Mouse (Mus musculus) embryonic facial prominence, embryonic 15.5 days (tissue): Measurements from ENCODE around the gene Zmiz1. TPM values are rescaled to one million over a fixed set of nuclear protein-coding genes. Genes with fewer than 3 reads are reported as not detected.

Experiments used
- ATAC-seq: fragments of 200-750 bp; cut with Nextera tagmentation; 2 replicates; pipeline ENCODE4 v1.8.0; 2017; ENCODE audit warnings: low read depth, moderate TSS enrichment; ENCODE audit not compliant: insufficient number of reproducible peaks, low FRiP score, low TSS enrichment
- H3K27ac ChIP-seq: fragments of 300-500 bp; sonication (generic); replicated peaks from 2 replicates; pipeline ENCODE4 v1.5.1; 2015; ENCODE audit warnings: mild to moderate bottlenecking, inconsistent platforms
- H3K27me3 ChIP-seq: fragments of 300-500 bp; sonication (generic); 2 replicates; pipeline ENCODE4 v1.6.1; 2015; ENCODE audit warnings: inconsistent platforms
- H3K36me3 ChIP-seq: fragments of 300-500 bp; sonication (generic); 2 replicates; pipeline ENCODE4 v1.6.1; 2015; ENCODE audit warnings: mild to moderate bottlenecking, inconsistent platforms
- H3K4me1 ChIP-seq: fragments of 300-500 bp; sonication (generic); 2 replicates; pipeline ENCODE4 v1.6.1; 2015; ENCODE audit warnings: inconsistent platforms
- H3K4me2 ChIP-seq: fragments of 300-500 bp; sonication (generic); replicated peaks from 2 replicates; pipeline ENCODE4 v1.6.1; 2015; ENCODE audit warnings: mild to moderate bottlenecking, inconsistent platforms
- H3K4me3 ChIP-seq: fragments of 300-500 bp; sonication (generic); replicated peaks from 2 replicates; pipeline ENCODE4 v1.5.1; 2015; ENCODE audit warnings: mild to moderate bottlenecking, inconsistent platforms
- H3K9ac ChIP-seq: fragments of 300-500 bp; sonication (generic); 2 replicates; pipeline ENCODE4 v1.6.1; 2015; ENCODE audit warnings: inconsistent platforms
- H3K9me3 ChIP-seq: fragments of 300-500 bp; sonication (generic); replicated peaks from 2 replicates; pipeline ENCODE4 v1.6.1; 2016; ENCODE audit warnings: inconsistent platforms
- WGBS: fragments of 180-500 bp; shearing (Covaris S2); methylation state at CpG from one replicate; pipeline ENCODE4 v1.1.7; 2015; 5-methylcytosine and 5-hydroxymethylcytosine counted together
- polyA plus RNA-seq: library from polyadenylated mRNA; unstranded; fragments of >200 nt; fragmentation: Nextera tagmentation; extraction: Ambion mirVana; gene quantifications from 2 replicates; pipeline ENCODE4 v1.2.1, GENCODE M21; 2015

Zmiz1 gene
- polyA plus RNA-seq, 1 experiment from 2014 or later = 40.1 TPM

DNA sequence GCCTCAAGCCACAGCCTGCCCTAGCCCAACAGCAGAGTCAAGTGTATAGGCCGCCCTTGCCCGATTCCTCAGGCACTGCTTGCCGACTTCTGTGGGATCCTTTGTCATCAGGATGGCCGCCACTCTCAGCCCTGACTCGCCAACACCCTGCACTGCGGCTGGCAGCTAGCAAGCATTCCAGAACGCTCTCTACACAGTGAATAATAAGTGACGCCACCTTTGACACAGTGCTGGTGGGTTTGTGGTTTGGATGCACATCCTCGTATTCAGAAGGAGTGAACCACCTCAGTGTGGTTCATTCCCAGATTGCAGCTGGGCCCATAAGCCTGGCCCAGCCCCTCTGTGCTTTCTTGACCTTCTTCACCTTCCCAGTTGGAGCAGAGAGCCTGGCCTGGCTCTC lies 17.1 kb downstream of the Zmiz1 start:
- ATAC-seq = no peak
- H3K4me2 ChIP-seq = no peak overlapping the region
- peaks cover 97% of the 10 kb centered on the region for H3K4me1 ChIP-seq
- no peaks in the 10 kb centered on the region for H3K36me3 ChIP-seq
- H3K27ac ChIP-seq = peak overlapping the region; percentile 73
- H3K27me3 ChIP-seq = no peaks in the 10 kb centered on the region
- H3K4me3 ChIP-seq = no peak overlapping the region
- no peak overlapping the region for H3K9ac ChIP-seq
- WGBS = 58% methylated on average over 9 of the region's 9 CpGs
- no peaks in the 10 kb centered on the region for H3K9me3 ChIP-seq

DNA sequence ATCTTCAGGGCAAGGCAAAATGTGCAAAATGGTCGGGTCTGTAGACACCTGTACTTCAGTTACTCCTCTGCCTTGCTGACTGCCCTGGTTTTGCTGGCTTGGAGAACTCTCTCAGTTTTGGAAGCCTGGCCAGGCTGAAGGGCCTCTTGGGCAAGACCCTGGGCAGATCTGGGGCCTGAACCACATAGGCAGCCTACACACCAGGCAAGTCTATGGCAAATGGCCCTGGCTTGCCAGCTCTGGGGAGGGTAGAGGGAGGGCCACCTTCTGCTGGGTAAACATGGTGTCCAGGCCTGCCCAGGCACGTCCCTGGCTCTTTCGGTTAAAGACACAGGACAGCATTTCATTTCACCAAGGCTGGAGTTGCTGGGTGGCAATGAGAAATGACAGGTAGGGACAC lies 17.5 kb downstream of the Zmiz1 start:
- Histone ChIP-seq H3K4me1 (peaks cover 97% of the 10 kb centered on the region), H3K27me3 (no peaks in the 10 kb centered on the region), H3K9ac (no peak overlapping the region), H3K27ac (peak overlapping the region; percentile 73), H3K9me3 (no peaks in the 10 kb centered on the region), H3K4me3 (no peak overlapping the region), H3K4me2 (no peak overlapping the region), H3K36me3 (no peaks in the 10 kb centered on the region)
- no peak for ATAC-seq
- 59% methylated on average over 3 of the region's 3 CpGs for WGBS

DNA sequence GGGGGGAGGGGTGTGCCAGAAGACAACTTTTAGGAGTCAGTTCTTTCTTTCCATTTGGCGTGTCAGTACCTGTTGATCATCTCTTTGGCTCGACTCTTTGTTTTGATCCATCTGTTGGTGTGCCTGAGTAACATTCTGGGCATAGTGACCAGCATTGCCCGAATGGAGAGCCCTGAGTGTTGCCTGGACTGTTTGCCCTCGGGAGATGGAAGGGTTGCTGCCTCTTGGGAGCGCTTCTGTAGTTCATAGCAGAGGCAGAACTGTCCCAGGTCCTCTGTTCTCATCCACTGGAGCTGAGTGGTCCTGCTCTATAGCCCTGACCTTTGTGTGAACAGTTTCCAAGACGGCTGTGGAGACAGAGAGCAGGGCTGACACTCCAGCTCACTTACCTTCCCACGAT lies 18.3 kb downstream of the Zmiz1 start:
- H3K36me3 ChIP-seq = no peaks in the 10 kb centered on the region
- H3K27me3 ChIP-seq = no peaks in the 10 kb centered on the region
- H3K9ac ChIP-seq = no peak overlapping the region
- WGBS = 60% methylated on average over 7 of the region's 7 CpGs
- no peak overlapping the region for H3K4me3 ChIP-seq
- no peaks in the 10 kb centered on the region for H3K9me3 ChIP-seq
- peaks cover 99% of the 10 kb centered on the region for H3K4me1 ChIP-seq
- ATAC-seq = no peak
- H3K4me2 ChIP-seq = no peak overlapping the region
- peak overlapping the region; percentile 73; the same call in 1 of the 2 replicates for H3K27ac ChIP-seq

DNA sequence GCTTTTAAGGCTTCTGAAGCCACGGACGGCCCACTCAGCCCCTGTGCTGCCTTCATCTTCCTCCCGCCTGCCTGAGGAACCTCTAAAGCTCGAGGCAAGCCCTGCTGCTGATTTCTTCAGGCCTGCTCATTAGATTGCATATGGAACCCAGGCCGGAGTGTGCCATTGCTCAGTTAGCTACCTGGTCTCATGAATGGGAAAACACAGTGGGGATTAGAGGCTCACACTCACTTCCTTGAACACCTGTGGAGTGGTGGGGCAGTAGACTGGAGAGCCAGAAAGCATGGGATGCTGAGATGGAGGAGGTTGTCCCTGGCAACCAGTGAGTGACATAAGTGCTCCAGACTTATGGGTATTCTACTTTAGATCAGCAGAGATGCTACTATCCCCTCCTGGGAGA lies 19.3 kb downstream of the Zmiz1 start:
- Histone ChIP-seq H3K9ac (no peak overlapping the region), H3K9me3 (no peaks in the 10 kb centered on the region), H3K4me3 (no peak overlapping the region), H3K4me1 (peaks cover 94% of the 10 kb centered on the region), H3K36me3 (no peaks in the 10 kb centered on the region), H3K27ac (no peak overlapping the region), H3K27me3 (no peaks in the 10 kb centered on the region), H3K4me2 (no peak overlapping the region)
- ATAC-seq = no peak
- WGBS = 48% methylated on average over 5 of the region's 5 CpGs

DNA sequence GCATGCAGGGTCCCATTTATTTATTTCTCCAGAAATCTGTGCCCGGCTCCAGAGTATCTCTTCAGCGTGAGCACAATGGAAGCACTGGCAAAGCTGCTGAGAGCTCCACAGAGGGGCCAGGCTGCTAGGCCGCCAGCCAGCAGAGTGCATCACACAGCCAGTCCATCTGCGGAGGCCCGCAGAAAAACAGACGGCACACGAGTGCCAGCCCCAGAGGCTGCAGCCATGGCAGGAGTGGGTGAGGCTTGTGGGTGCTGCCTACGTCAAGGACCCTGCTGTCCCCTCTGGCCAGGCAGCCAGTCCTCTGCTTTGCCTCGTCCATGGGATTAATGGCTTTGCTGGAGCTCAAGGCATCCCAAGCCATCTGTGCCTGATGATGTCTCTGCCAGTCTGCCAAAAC lies 19.8 kb downstream of the Zmiz1 start:
- no peak overlapping the region for H3K27ac ChIP-seq
- H3K9ac ChIP-seq = no peak overlapping the region
- H3K4me2 ChIP-seq = no peak overlapping the region
- no peak overlapping the region for H3K4me3 ChIP-seq
- H3K36me3 ChIP-seq = no peaks in the 10 kb centered on the region
- no peaks in the 10 kb centered on the region for H3K9me3 ChIP-seq
- peaks cover 94% of the 10 kb centered on the region for H3K4me1 ChIP-seq
- no peak for ATAC-seq
- WGBS = 70% methylated on average over 9 of the region's 9 CpGs
- H3K27me3 ChIP-seq = no peaks in the 10 kb centered on the region

DNA sequence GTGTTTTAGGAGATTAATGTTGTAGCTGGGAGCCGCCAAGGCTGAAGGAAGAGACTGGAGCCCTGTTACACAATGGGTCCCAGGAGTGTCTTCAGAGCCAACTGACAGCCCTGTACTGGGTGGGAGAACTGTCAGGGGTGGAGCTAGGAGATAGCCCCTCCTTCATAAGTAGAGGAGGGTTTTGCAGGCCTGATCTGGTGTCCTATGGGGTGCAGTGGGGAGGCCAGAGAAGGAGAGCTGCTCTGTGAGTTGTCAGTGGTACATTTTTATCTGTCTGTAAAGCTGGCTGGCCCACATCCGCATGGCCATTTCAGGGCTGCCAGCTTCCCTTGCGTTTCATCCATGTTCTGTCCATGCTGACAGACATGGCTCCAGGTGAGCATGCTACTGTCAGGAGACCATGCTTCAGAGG lies 20.9 kb downstream of the Zmiz1 start:
- Histone ChIP-seq H3K9ac (no peak overlapping the region), H3K36me3 (no peaks in the 10 kb centered on the region), H3K4me1 (peaks cover 86% of the 10 kb centered on the region), H3K27ac (no peak overlapping the region), H3K27me3 (no peaks in the 10 kb centered on the region), H3K9me3 (no peaks in the 10 kb centered on the region), H3K4me2 (no peak overlapping the region), H3K4me3 (no peak overlapping the region)
- no peak for ATAC-seq
- 78% methylated on average over 3 of the region's 3 CpGs for WGBS

DNA sequence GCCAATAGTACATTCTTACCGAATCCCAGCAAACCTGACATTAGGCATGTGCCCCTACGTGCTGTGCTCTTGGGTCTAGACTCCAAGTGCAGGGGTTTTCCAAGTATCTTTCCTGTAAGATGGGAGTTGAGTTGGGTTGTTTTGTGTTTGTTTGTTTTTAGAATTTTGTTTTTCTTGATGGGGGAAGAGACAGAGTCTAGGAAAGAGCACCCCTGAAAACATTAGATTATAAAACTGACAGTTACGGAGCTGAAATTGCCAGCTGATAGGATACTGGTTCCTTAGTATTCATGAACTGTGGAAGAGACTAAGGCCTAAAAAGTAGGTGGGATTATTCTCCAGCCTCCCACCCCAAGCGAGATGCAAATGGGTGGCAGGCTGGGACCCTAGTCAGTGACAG lies 21.5 kb downstream of the Zmiz1 start:
- Histone ChIP-seq H3K27ac (peak overlapping the region; percentile 48; the same call in 1 of the 2 replicates), H3K36me3 (no peaks in the 10 kb centered on the region), H3K9me3 (no peaks in the 10 kb centered on the region), H3K9ac (no peak overlapping the region), H3K4me2 (no peak overlapping the region), H3K4me3 (no peak overlapping the region), H3K27me3 (no peaks in the 10 kb centered on the region), H3K4me1 (peaks cover 80% of the 10 kb centered on the region)
- 80% methylated on average over 4 of the region's 4 CpGs for WGBS
- no peak for ATAC-seq

DNA sequence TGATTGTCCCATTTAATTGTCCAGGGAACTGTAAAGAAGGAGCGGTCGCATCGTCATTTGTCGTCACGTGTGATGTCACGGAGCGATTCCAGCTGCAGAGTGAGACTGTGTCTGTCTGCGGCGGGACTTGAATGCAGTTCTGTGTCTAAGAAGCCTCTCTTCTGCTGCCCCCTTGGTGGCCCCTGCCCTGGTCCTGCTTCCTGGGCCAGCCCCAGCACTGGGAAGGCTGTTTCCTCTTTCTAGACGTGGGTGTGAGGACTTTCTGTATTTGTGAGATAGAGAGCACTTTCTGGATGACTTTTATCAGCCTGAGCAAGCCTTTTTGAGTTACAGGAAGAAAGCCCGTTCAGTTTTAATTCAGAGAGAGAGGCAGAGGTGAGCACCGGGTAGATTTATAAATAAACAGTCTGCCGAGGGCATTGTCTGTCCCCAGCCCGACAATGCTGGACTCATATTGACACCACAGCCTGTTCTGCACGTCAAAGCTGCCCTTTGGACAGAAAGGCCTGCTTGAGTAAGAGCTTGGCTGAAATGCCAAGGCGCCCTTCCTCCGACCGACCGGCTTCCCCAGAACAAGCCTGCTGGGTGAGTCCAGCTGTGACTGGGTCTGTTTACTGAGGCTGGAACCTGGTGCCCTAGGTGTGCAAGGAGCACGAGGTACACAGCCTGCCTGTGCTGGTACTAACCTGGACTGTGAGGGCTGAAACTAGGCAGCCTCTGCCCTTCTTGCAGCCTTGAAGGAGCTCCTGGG lies 22.1 kb downstream of the Zmiz1 start:
- H3K9ac ChIP-seq = no peak overlapping the region
- H3K36me3 ChIP-seq = no peaks in the 10 kb centered on the region
- ATAC-seq = no peak
- H3K4me2 ChIP-seq = no peak overlapping the region
- peak overlapping the region; percentile 48; the same call in 1 of the 2 replicates for H3K27ac ChIP-seq
- no peak overlapping the region for H3K4me3 ChIP-seq
- no peaks in the 10 kb centered on the region for H3K9me3 ChIP-seq
- H3K27me3 ChIP-seq = no peaks in the 10 kb centered on the region
- peaks cover 77% of the 10 kb centered on the region for H3K4me1 ChIP-seq
- WGBS = 54% methylated on average over 20 of the region's 20 CpGs

DNA sequence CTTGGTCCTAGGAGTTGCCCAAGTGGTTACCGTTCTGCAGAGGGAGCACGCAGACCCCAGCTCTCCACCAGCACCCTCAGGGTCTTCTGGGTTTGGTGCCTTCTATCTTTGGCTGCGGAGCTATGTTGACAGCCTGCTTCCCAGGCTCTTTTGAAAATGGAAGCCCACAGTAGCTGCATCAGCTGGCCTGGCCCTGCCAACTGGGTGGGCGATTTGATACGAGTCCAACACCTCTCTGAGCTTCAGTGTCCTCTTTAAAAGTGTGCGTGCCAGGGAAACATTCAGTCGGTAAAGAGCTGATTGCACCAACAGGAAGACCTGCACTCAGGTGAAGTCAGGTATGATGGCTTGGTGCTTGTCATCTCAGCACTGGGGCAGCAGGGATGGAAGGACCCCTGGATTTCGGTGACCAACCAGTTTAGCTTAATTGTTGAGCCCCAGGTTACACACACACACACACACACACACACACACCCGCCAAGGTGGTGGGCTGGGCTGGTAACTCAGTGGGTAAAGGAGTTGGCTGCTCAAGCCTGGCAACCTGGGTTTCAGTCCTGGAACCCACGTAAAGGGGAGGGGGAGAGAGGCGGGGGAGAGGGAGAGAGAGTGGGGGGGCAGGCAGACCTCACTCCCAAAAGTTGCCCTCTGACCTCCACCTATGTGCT lies 22.8 kb downstream of the Zmiz1 start:
- no peak overlapping the region for H3K4me2 ChIP-seq
- 80% methylated on average over 11 of the region's 11 CpGs for WGBS
- H3K27ac ChIP-seq = peak overlapping the region; percentile 48; the same call in 1 of the 2 replicates
- H3K9me3 ChIP-seq = no peaks in the 10 kb centered on the region
- no peak overlapping the region for H3K4me3 ChIP-seq
- H3K36me3 ChIP-seq = no peaks in the 10 kb centered on the region
- ATAC-seq = no peak
- peaks cover 77% of the 10 kb centered on the region for H3K4me1 ChIP-seq
- no peaks in the 10 kb centered on the region for H3K27me3 ChIP-seq
- H3K9ac ChIP-seq = no peak overlapping the region

DNA sequence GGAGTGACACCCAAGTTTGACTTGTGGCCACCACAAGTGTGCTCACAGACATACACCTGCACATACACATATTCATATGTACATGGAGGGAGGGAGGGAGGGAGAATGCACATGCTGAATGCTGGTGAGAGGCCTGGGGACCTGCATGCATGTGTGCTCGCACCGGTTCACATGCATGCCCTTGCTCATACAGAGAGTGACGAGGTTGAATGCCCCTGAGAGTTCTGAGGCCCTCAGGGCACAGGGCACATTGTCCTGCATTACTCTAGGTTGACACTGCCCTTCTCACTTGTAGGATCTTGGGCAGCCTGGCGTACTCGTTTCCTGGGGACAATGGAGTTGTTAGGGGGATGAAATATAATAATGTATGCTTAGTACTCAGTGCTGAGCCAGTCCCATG lies 23.4 kb downstream of the Zmiz1 start:
- Histone ChIP-seq H3K4me2 (no peak overlapping the region), H3K27me3 (no peaks in the 10 kb centered on the region), H3K9me3 (no peaks in the 10 kb centered on the region), H3K27ac (no peak overlapping the region), H3K4me3 (no peak overlapping the region), H3K9ac (no peak overlapping the region), H3K4me1 (peaks cover 77% of the 10 kb centered on the region), H3K36me3 (no peaks in the 10 kb centered on the region)
- ATAC-seq = no peak
- WGBS = 72% methylated on average over 5 of the region's 5 CpGs

DNA sequence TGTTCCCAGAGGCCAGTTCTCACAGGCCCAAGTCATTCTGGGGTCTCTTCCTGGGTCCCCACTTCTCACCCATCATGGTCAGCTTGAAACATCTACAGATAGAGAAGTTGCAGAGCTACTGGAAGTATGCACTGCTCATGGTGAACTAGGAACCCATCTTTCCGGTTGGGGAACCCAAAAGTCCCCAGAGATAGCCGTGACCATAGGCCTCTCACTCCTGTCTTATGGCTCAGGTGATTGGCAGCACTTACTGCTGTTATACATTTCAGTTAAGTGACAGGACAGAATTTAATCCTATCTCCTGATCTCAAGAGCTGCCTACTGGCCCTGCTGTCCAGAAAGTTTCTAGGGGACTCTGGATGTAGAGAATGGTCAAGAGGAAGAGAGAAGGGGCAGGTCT lies 24.3 kb downstream of the Zmiz1 start:
- 78% methylated on average over 2 of the region's 2 CpGs for WGBS
- H3K9me3 ChIP-seq = no peaks in the 10 kb centered on the region
- no peaks in the 10 kb centered on the region for H3K27me3 ChIP-seq
- no peak overlapping the region for H3K4me2 ChIP-seq
- no peak overlapping the region for H3K4me3 ChIP-seq
- H3K9ac ChIP-seq = no peak overlapping the region
- no peak for ATAC-seq
- H3K36me3 ChIP-seq = no peaks in the 10 kb centered on the region
- H3K4me1 ChIP-seq = peaks cover 77% of the 10 kb centered on the region
- H3K27ac ChIP-seq = no peak overlapping the region

DNA sequence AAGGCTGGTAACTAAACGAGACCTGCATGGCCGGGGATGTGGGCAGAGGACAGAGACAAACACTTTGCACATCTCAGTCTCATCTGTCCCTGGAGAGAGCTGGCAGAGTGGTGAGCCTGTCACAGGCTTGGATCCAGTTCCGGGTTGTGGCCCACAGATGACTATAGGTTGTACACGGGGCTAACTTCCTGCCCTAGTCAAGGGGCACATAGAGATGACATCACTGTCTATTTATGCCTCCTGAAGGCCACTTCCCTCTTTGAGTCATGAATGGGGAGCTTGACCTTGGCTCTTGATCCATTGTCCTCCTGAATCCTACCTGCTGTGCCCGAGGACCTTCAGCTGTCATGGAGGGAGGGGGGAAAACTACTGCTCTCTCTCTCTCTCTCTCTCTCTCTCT lies 25.1 kb downstream of the Zmiz1 start:
- Histone ChIP-seq H3K4me1 (peaks cover 76% of the 10 kb centered on the region), H3K9me3 (no peaks in the 10 kb centered on the region), H3K4me3 (no peak overlapping the region), H3K9ac (no peak overlapping the region), H3K4me2 (no peak overlapping the region), H3K27ac (no peak overlapping the region), H3K27me3 (no peaks in the 10 kb centered on the region), H3K36me3 (no peaks in the 10 kb centered on the region)
- ATAC-seq = no peak
- WGBS = 53% methylated on average over 5 of the region's 5 CpGs
